Mouse (Mus musculus) megakaryocyte, embryonic 14.5 days (primary cell): Measurements from ENCODE around the gene Ltbp3.

Experiments used
- FLI1 ChIP-seq: IDR thresholded peaks from 2 replicates; pipeline ENCODE4 v1.6.1; 2012; ENCODE audit warnings: low read length, inconsistent platforms, mixed read lengths
- GATA1 ChIP-seq: IDR thresholded peaks from 3 replicates; pipeline ENCODE4 v1.6.1; 2012; ENCODE audit warnings: mixed read lengths, low read length, inconsistent platforms, borderline replicate concordance

DNA sequence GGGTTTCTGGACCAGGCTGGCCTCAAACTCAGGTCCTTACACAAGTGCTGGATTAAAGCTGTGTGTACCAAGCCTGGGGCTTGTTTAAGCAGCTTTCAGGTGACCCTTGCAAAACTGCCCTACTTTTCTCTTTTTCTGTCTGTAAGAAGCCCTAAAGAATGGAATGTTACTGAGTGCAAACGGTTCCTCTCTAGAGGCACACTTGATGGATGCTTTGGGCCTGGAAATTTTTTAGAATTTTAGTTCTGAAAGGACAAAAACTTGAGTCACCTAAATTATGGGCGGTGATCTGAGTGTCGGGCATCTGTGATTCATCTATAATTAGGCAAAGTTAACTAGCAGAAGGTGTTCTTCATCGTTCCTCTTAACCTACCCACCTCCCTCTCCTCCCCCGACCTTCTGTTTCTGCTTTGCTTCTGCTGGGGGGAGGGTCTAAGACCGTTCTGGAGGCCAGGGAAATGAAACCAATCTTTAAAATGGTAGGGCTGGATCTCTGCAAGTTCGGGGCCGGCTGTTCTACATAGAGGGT is 63.7 kb downstream of the Ltbp3 start:
- no peak for TF ChIP-seq GATA1
- TF ChIP-seq FLI1: no peak
